Mouse (Mus musculus): ENCODE data around the gene Relb. TPM values are rescaled to one million over a fixed set of nuclear protein-coding genes. Genes with fewer than 3 reads are reported as not detected.

Gene Relb
- total RNA-seq, 2 experiments from 2014 or later, result 7.3 to 7.6 TPM

DNA sequence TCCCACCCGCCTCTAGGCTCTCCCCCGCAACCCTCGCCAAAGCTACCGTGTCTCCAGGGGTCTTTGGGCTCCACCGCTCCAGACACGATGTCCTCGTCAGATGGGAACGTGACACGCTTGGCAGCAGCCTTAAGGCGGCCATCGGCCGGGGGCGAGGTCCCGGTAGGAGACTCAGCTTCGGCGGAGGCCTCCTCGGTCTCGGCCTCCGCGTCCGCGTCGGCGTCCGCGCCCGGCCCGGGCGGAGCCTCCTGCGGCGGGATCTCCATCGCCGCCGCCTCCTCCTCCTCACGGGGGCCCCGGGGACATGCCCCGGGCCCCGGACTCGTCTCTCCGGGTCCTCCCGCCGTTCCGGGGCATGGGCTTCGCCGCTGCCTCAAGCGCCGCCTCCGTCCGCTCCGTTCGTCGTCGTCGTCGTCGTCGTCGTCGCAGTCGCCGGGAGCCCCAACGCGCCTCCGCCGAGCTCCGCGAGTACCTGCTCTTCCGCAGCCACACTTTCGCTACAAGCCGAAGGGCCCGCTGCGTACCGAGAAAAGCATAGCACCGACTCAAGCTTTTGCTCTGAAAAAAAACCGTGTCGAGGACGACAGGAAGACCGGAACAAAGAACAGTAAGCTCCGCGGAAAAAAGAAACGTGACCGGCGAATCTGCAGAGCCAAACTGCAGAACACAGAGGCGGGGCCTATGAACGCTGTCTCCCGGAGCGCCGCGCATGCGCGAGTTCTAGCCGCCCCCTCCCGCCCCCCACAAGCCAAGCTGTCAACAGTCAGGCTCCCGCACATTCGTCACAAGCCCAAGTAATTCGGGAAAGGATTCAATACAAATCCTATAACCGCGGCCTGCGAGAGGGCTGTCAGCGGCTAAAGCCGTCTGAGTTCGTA lies 67.2 kb downstream of the Relb start:
- intact Hi-C loops (cut with DNase I), result loop anchor here (5.0 kb wide), 1 partner anchor 55 kb away; the partner anchor contains the start of genes Bloc1s3 and Trappc6a
- DNase-seq (ENCODE audit: low spot score), result peak; percentile 78

- intact Hi-C loops (cut with DNase I), result loop anchor here (5.0 kb wide), 1 partner anchor 54 kb away; the partner anchor contains the start of genes Bloc1s3 and Trappc6a
- DNase-seq (ENCODE audit: low spot score), result no peak
Observed at GRCm38 (mm10) chr7:19561431-19561764, 67.8 kb downstream of the Relb start.

GRCm38 (mm10) chr7:19560491-19561260 lies 68.6 kb downstream of the Relb start:
- intact Hi-C loops (cut with DNase I), result loop anchor here (5.0 kb wide), 1 partner anchor 53 kb away; the partner anchor contains the start of genes Bloc1s3 and Trappc6a
- no peak for DNase-seq (ENCODE audit: low spot score)

DNA sequence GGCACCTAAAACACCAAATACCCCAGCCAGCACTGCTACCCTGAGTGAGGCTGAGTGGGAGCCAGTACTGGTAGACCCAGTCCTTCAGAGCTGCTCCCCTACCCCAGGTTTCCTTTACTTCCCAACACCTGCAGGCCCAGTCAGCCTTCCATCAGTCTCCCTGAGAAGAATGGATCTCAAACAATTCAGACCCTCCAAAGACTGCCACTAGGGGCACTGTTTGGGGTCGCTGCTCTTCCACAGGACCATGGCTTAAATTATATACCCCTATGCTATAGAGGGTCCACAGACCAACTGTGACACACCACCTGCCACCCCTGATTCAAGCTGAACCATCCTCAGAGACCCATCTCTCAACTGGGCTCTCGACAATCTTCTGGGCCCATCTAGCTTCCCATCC lies 70.3 kb downstream of the Relb start:
- DNase-seq (ENCODE audit: low spot score), result no peak
- intact Hi-C loops (cut with DNase I), result no loop called here

DNA sequence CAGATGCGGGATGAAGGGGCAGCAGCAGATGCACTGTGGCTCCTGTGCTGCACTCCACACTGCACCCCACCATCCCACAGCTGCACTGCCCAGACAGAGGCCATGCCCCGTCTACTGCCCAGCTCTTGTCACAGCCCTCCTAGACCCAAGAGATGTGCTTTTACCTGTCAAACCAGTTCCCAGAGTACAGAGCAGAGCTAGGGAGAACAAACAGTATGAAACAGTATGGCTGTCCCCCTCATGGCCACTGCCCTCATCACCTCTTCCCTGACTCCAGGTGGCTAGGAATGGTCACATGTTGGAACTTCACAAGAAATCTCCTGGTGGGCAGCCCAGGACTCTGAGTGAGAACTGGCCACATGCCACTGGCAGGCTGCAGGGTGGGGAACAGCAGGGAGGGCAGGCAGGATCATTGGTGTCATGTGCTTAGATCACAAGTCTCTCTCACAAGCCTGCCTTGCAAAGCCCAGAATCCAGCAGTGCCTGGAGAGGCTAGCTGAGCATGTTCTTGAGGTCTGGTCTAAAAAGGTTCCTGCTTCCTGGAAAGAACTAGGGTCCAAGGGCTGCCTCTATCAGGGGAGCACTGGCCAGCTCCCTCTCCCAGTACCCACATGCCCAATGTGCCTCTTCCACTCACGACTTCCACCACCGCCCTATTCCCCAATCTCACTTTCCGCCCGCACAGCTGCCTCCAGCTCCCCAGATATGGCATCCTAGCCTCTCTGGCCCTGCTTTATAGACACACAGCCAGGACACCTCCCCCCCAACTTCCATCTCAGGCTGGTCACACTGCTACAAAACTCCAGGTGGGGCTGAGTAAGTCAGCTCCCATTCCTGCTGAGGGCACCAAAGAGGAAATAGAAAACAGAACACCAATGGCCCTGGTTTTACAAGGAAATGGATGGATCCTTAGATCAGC lies 71.0 kb downstream of the Relb start:
- intact Hi-C loops (cut with DNase I), result no loop called here
- no peak for DNase-seq (ENCODE audit: low spot score)

DNA sequence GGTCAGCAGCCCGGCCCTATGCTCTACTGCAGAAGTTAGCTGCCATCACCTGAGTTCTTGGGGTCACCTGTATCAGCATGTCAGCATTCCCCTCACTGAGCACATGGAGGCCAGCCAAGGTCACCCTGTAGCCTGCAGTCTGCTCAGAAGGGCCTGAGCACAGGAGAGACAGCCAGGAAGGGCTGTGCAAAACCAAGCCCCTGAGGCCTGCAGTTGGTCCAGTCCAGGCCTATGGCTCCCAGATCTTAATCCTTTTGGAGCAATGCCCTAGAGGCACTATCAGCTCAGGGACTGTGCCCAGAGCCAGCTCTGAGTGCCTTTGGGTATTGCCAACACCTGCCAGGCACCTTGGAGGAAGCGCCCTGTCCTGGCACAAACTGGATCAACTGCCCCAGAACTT lies 72.2 kb downstream of the Relb start:
- no peak for DNase-seq (ENCODE audit: low spot score)
- intact Hi-C loops (cut with DNase I), result no loop called here

Other genes starting within 250 kb of the Relb start
- gene Ercc2, start 247.4 kb downstream of the Relb start, total RNA-seq (2021), result 10 to 100 TPM; 10.8 to 12.6 TPM
- under 1 TPM; 0.23 to 0.31 TPM for gene Klc3, start 225.3 kb downstream of the Relb start, total RNA-seq (2021)
- 1,000 to 10,000 TPM; 4,463 to 5,048 TPM for gene Ckm, start 224.7 kb downstream of the Relb start, total RNA-seq (2021)
- 10 to 100 TPM; 22.3 to 24.3 TPM for gene Mark4, start 170.6 kb downstream of the Relb start, total RNA-seq (2021)
- gene Exoc3l2, start 166.1 kb downstream of the Relb start, total RNA-seq (2021), result 1 to 10 TPM; 1.2 to 1.3 TPM
- gene Bloc1s3, start 121.1 kb downstream of the Relb start, total RNA-seq (2021), result 1 to 10 TPM; 2.3 to 2.4 TPM
- 10 to 100 TPM; 35.6 to 35.9 TPM for gene Trappc6a, start 121.0 kb downstream of the Relb start, total RNA-seq (2021)
- not detected for gene Nkpd1, start 111.6 kb downstream of the Relb start, total RNA-seq (2021)
- gene Ppp1r37, start 66.4 kb downstream of the Relb start, total RNA-seq (2021), result 10 to 100 TPM; 48.0 to 52.3 TPM
- under 1 TPM; 0.28 to 0.49 TPM for gene Zfp296, start 52.2 kb downstream of the Relb start, total RNA-seq (2021)
- gene Gemin7, start 51.8 kb downstream of the Relb start, total RNA-seq (2021), result 10 to 100 TPM; 44.6 to 45.6 TPM
- gene Clasrp, start 25.0 kb downstream of the Relb start, total RNA-seq (2021), result 10 to 100 TPM; 14.5 to 20.5 TPM
- 10 to 100 TPM; 65.6 to 72.3 TPM for gene Clptm1, start 35.6 kb upstream of the Relb start, total RNA-seq (2021)
- not detected for gene Apoc2, start 48.5 kb upstream of the Relb start, total RNA-seq (2021)
- not detected for gene Gm44805, start 52.0 kb upstream of the Relb start, total RNA-seq (2021)
- not detected for gene Apoc4, start 52.0 kb upstream of the Relb start, total RNA-seq (2021)
- gene Apoc1, start 63.2 kb upstream of the Relb start, total RNA-seq (2021), result 1 to 10 TPM; 1.4 to 2.2 TPM
- 100 to 1,000 TPM; 309 to 319 TPM for gene Apoe, start 69.8 kb upstream of the Relb start, total RNA-seq (2021)
- gene Tomm40, start 86.0 kb upstream of the Relb start, total RNA-seq (2021), result 100 to 1,000 TPM; 112 to 113 TPM
- gene Nectin2, start 121.0 kb upstream of the Relb start, total RNA-seq (2021), result 10 to 100 TPM; 31.1 to 31.9 TPM
- 100 to 1,000 TPM; 220 to 229 TPM for gene Bcam, start 141.6 kb upstream of the Relb start, total RNA-seq (2021)
- gene Cblc, start 167.4 kb upstream of the Relb start, total RNA-seq (2021), result under 1 TPM in 1 of 2 experiments, not detected in 1; 0.73 TPM
- 1 to 10 TPM; 3.0 to 3.9 TPM for gene Bcl3, start 193.3 kb upstream of the Relb start, total RNA-seq (2021)
- not detected for gene Gm19345, start 222.6 kb upstream of the Relb start, total RNA-seq (2021)
- under 1 TPM in 1 of 2 experiments, not detected in 1; 0.42 TPM for gene Ceacam16, start 231.9 kb upstream of the Relb start, total RNA-seq (2021)

All from heart, postnatal 25 days (tissue).